Mouse (Mus musculus) G1E (cell line): ENCODE results near the gene Hnrnpu.

ENCODE experiments used
- CTCF ChIP-seq: IDR thresholded peaks from 2 replicates; pipeline ENCODE4 v1.5.1; 2012; ENCODE audit warnings: low read depth, low read length, inconsistent platforms, mixed read lengths
- GATA1 ChIP-seq: IDR thresholded peaks from 2 replicates; pipeline ENCODE4 v1.6.1; 2012; ENCODE audit warnings: borderline replicate concordance, low read length, inconsistent platforms, mixed read lengths
- GATA2 ChIP-seq: IDR thresholded peaks from 2 replicates; pipeline ENCODE4 v1.6.1; 2012; ENCODE audit warnings: low read depth, low read length, inconsistent platforms, borderline replicate concordance
- TAL1 ChIP-seq: conservative IDR thresholded peaks from 2 replicates; pipeline ENCODE4 v1.6.1; 2012; ENCODE audit warnings: low read depth, low read length, inconsistent platforms, mixed read lengths

DNA sequence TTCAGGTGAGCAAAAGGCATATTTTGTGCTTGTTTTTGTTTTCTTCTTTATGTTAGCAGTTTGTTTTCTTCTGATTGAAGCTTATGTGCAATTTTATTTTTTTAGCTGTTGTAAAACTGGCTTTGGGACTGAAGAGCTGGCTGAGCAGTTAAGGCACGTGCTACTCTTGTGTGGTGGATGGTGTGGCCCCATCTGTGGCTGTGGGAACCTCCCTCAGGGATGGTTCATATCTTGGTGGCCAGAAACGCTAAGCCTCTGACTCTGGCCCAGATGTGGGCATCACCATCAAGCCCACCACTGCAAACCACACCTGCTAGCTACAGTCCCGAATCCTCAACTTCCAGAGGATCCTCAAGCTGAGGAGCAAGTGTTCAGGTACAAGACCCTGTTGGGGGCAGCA, 40.5 kb upstream of the Hnrnpu start:
- TF ChIP-seq CTCF (no peak), TAL1 (peak; percentile 19; the same call in 1 of the 2 replicates), GATA1 (no peak), GATA2 (no peak)
